Mouse (Mus musculus) adrenal gland, postnatal 36 days (tissue): ENCODE measurements around the gene Cox15. TPM values are rescaled to one million over a fixed set of nuclear protein-coding genes. Genes with fewer than 3 reads are reported as not detected.

Experiments used
- DNase-seq, 2 experiments: peaks; one replicate each; pipeline ENCODE4 v3.0.0; 2021; ENCODE audit warnings: mixed read lengths in 1 of 2
- total RNA-seq, 2 experiments: library from RNA; stranded (reverse); gene quantifications; 2 replicates each; pipeline ENCODE4 v1.2.3; 2021

The Cox15 gene
- total RNA-seq, 2 experiments from 2014 or later = 35.3 to 43.6 TPM

DNA sequence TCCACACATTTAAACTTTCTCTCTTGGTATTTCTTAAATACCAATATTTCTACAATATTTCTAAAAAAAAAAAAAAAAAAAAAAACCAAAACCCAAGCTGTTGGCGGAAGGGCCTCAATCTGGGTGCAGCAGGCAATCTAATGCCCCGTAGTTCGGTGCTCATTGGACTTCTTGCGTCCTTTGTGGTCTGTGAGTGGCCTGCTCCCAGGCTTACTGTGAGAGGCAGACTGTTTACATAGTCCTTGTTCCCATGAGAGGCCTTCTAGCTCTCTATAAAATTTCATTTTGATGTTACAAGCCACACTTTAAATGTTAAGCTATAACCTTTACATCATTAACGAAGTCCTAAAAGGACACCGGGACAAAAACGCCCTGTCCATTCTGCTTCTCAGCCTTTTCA, 44.6 kb downstream of the Cox15 start:
- no peak for DNase-seq

DNA sequence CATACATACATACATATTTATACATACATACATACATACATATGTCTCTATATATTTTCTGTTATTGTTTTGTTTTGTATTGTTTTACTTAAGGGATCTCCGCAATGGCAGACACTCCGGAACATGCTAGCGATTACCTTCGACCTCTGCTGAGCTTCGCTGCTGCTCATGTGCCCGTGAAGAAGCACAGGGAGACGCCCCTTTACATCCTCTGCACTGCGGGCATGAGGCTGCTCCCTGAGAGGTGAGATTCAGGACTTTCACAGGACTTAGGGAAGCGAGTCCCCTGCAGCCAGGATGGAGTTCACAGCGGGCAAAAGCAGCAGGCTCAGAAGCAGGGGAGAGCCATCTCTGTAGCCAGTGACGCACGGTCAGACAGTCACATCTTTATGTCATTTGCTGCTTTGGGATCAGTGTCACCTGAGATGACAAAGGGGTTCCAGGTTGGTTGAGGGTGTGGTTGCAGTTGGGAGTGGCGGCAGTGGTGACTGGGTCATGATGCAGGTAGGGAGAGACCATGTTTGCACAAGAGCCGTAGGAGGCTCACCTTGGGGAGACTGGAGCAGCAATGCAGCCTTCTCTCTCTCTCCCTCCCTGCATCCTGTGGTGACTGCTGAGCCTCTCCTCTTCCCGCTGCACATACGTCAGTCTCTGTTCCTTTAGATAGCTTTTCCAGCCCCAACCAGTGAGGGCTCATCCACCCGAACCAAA, 47.9 kb downstream of the Cox15 start:
- DNase-seq = no peak

DNA sequence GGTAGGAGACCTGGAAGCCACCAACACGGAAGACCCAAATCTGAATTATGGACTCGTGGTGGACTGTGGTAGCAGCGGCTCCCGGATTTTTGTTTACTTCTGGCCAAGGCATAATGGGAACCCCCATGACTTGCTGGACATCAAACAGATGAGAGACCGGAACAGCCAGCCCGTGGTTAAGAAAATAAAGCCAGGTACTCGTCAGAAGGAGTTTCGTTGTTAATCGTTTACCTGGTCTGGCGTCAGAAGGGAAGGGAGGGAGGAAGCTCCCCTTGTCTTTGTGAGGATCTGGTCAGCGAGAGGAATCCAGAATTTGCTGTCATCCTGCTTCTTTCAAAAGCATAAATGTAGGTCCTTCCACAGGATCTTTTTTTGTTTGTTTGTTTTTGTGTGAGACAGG, 48.6 kb downstream of the Cox15 start:
- DNase-seq = no peak

DNA sequence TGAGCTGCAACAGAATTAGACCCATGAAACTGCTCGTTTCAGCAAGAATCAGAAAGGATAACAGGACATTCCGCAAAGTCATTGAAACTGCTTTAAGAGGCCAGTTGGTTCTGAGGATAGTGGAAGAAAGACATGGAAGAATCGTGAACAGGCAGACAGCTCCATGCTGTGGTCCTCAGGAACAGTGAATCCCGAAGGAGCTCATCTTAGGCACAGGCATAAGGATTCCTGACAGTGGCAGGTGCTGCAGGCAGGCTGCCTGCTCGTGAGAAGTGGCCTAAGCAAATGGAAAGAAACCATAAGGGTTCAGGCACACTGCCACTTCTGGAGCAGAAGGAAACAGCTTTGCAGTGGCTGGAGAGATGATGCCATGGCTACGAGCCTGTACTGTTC, 53.0 kb downstream of the Cox15 start:
- no peak for DNase-seq

DNA sequence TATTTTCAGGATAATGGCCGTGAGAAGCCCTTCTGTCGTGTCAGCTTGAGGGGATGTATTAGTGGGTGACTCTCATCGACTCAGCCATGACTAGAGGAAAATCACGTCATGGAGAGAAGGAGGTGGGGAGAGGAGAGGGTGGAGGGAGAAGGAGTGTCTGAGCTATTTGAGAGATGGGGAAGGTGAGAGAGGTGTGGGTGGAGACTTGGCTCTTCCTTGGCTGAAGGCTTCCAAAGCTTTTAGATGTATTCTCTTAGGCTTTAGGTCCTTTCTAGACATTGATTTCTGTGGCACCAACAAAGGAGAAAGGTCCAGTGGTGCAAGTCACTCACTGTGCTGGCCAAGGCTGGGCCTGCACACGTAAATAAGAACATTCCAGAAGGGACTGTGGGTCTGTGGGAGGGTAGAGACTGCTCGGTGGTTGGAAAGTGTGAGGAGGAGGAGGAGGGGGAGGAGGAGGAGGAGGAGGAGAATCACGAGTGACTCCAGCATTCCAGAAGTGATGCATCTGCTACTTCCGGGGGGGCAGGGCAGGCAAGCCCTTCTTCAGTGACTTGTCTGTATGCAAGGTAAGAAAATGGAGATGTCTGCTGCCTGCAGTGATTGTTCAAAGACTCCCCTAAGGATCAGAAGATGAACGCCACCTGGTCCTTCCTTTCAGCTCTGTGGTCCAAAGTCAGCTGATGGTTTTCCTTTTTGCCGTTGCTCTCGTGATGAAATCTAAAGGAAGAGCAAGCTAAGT, 53.6 kb downstream of the Cox15 start:
- DNase-seq = no peak

DNA sequence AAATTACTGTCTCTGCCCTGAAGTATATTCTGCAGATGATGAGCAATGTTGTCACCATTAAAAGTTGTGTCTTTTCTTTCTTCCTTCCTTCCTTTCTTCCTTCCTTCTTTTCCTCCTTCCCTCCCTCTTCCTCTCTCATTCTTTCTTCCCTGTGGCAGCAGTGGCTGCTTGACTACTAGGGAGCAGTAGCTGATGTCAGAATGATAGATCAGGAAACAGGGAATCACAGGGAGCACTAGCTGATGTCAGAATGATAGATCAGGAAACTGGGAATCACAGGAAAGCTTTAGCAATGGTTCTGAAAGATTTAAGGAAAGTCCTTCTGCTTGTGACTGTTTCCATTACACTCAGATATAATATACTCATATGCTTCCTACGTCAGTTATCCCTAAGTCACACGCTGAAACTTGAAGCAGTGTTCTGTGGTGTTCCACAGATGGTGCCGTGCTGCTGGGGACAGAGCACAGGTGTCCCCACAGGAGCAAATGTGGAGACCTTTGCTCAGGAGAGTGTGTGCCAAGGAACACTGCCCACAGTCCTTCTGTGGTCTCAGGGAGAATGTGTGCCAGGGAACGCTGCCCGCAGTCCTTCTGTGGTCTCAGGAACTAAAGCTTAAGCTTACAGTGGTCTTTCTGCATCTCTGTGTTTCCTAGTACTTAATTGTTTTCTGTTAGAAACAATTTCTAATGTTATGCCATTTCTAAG, 55.0 kb downstream of the Cox15 start:
- DNase-seq = no peak

DNA sequence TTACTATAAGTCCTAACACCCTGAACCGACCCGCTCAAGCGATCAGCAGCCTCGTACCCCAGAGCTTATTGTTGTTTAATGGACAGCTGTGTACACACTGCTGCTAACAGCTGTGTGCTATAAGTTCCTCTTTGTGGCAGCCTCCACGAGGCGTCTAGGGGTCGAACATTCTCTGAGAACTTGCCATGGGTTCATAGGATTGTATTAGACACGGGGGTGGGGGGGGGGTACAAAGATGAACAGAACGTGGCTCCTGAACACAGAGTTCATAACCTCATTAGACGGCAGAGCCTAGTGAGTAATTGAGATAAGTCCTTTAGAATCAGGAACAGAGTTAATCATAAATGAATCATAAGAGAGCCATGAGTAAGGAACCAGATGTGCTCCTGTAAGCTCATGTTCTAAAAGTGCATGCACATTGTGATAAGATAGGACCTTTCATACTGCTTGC, 57.3 kb downstream of the Cox15 start:
- no peak for DNase-seq

DNA sequence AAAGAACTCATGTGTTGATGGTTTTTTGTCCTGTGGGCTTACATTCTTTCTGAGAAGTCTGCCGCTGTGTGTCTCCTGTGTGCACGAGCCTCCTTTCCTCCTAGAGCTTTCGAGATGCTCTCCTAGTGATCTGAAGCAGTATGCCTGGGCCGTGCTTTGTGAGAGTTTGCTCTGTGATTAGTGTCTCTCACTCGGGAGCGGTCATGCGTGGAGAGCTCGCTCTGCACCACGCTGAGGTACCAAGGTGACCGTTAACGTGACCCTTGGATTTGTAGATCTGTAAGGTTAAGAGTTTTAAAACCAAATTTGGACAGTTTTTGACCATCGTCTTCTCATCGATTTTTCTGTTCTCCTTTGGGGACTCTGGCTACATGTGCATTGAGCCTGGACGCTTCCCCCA, 60.0 kb downstream of the Cox15 start:
- DNase-seq = no peak

DNA sequence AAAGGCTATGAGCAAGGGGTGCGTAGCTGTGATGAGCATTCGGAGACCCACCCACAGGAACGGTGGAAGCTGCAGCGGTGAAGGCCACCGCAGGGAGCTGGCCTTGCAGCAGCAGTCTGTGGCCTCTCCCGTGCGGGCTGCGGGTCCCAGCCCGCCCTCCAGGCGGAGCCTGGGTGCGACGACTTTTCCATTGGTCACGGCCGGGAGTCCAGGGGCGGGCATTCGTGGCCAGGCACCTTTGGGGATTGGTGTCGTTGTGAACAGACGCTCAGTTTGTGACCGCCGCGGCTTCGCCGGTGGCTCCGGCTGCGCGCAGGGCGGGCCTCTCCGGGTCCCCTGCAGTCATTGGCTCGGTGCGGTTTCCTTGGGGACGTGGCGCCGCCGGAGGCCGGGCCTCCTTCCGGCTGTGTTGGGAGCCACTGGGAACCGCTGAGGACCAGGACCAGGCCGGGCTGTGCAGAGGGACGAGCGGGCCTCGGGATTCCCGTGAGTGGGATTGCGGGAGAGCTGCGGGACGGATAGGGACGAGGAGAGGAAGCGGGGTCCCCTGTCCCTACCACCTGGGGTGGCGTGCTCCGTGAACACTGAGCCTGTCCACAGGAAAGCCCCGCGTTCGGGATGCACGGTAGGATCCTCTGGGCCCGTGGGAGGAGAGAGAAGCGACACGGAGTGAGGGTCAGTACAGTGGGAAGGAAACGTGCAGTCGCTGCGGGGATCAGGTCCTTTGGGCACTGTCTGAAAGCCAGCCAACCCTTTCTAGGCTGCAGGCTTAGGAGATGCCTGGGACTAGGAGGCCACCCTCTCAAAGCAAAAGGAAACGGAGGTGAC, 63.2 kb downstream of the Cox15 start, which contains the start of gene Entpd7:
Gene Entpd7 (plus strand): TSS at position 254 of the 828 bp plus-strand sequence.
- peak; percentile 98 to 99 for DNase-seq

Other genes with a start within 250 kb of the Cox15 start
- gene Got1, start 228.4 kb downstream of the Cox15 start, total RNA-seq = 100 to 1,000 TPM; 279 to 345 TPM
- gene Nkx2-3, start 140.7 kb downstream of the Cox15 start, total RNA-seq = not detected
- gene Slc25a28, start 78.1 kb downstream of the Cox15 start, total RNA-seq = 10 to 100 TPM; 54.2 to 91.4 TPM
- gene Entpd7, start 63.3 kb downstream of the Cox15 start, total RNA-seq = 10 to 100 TPM; 21.2 to 27.1 TPM
- gene Cutc, start within 50 bp of the Cox15 start, total RNA-seq = 10 to 100 TPM in 1 of 2 experiments, 1 to 10 TPM in 1; 7.5 to 14.7 TPM
- gene Abcc2, start 29.2 kb upstream of the Cox15 start, total RNA-seq = under 1 TPM; 0.10 to 0.30 TPM
- 10 to 100 TPM; 12.6 to 13.3 TPM for gene Dnmbp, start 187.2 kb upstream of the Cox15 start, total RNA-seq
- under 1 TPM in 1 of 2 experiments, not detected in 1; 0.26 TPM for gene Cpn1, start 233.6 kb upstream of the Cox15 start, total RNA-seq